Mouse (Mus musculus): Measurements from ENCODE around the gene Dag1. TPM values are rescaled to one million over a fixed set of nuclear protein-coding genes. Genes with fewer than 3 reads are reported as not detected.
"Not testable (repeated sequence)": the region's sequence is repeated elsewhere in the genome, so short reads cannot be mapped to it uniquely, and the experiment has no call there.

Dag1 gene
- polyA plus RNA-seq, 1 experiment = 33.5 TPM

GRCm38 (mm10) chr9:108196920-108197677 lies 66.7 kb downstream of the Dag1 start:
- Histone ChIP-seq H3K4me1 (ENCODE audit: control insufficient read depth, insufficient read depth, low read length) (no peaks in the 10 kb centered on the region), H3K27ac (ENCODE audit: insufficient read depth, low read length) (no peak overlapping the region), H3K4me3 (ENCODE audit: insufficient read depth, low read length) (no peak overlapping the region)
- no peak for TF ChIP-seq CTCF (IDR thresholded peaks at IDR 0.05; ENCODE audit: extremely low read depth, insufficient read depth, low read length)
- no peak for TF ChIP-seq POLR2A (IDR thresholded peaks at IDR 0.05; ENCODE audit: extremely low read depth, insufficient read depth, low read length)

- not testable (repeated sequence) for H3K4me1 ChIP-seq (ENCODE audit: control insufficient read depth, insufficient read depth, low read length); H3K4me3 ChIP-seq (ENCODE audit: insufficient read depth, low read length); H3K27ac ChIP-seq (ENCODE audit: insufficient read depth, low read length)
- 0 out of 2 replicates have a peak, but pooled peaks have one; percentile 3 for TF ChIP-seq CTCF (IDR thresholded peaks at IDR 0.05; ENCODE audit: extremely low read depth, insufficient read depth, low read length)
These were observed 67.5 kb downstream of the Dag1 start for GRCm38 (mm10) chr9:108196222-108196621.

GRCm38 (mm10) chr9:108189787-108190679 lies 73.7 kb downstream of the Dag1 start, which contains the start of gene Bsn:
Gene Bsn (minus strand): TSS chr9:108190384.
- Histone ChIP-seq H3K4me3 (ENCODE audit: insufficient read depth, low read length) (peak within 1 kb of the TSS; percentile 91), H3K4me1 (ENCODE audit: control insufficient read depth, insufficient read depth, low read length) (peaks cover 6% of the 10 kb centered on the region; the same call in 1 of the 2 replicates), H3K27ac (ENCODE audit: insufficient read depth, low read length) (peak within 1 kb of the TSS; percentile 82)
- TF ChIP-seq CTCF (IDR thresholded peaks at IDR 0.05; ENCODE audit: extremely low read depth, insufficient read depth, low read length) (no peak), POLR2A (IDR thresholded peaks at IDR 0.05; ENCODE audit: extremely low read depth, insufficient read depth, low read length) (peak; percentile 75)

GRCm38 (mm10) chr9:108189488-108189786 lies 74.3 kb downstream of the Dag1 start:
- Histone ChIP-seq H3K4me1 (ENCODE audit: control insufficient read depth, insufficient read depth, low read length) (peaks cover 6% of the 10 kb centered on the region; the same call in 1 of the 2 replicates), H3K4me3 (ENCODE audit: insufficient read depth, low read length) (peak overlapping the region; percentile 91), H3K27ac (ENCODE audit: insufficient read depth, low read length) (peak overlapping the region; percentile 82)
- TF ChIP-seq POLR2A (IDR thresholded peaks at IDR 0.05; ENCODE audit: extremely low read depth, insufficient read depth, low read length) = 0 out of 2 replicates have a peak, but pooled peaks have one; percentile 5
- TF ChIP-seq CTCF (IDR thresholded peaks at IDR 0.05; ENCODE audit: extremely low read depth, insufficient read depth, low read length) = no peak

- H3K4me1 ChIP-seq (ENCODE audit: control insufficient read depth, insufficient read depth, low read length) = peaks cover 8% of the 10 kb centered on the region; the same call in 1 of the 2 replicates
- TF ChIP-seq POLR2A (IDR thresholded peaks at IDR 0.05; ENCODE audit: extremely low read depth, insufficient read depth, low read length) = no peak
- no peak for TF ChIP-seq CTCF (IDR thresholded peaks at IDR 0.05; ENCODE audit: extremely low read depth, insufficient read depth, low read length)
- peak overlapping the region; percentile 91 for H3K4me3 ChIP-seq (ENCODE audit: insufficient read depth, low read length)
- H3K27ac ChIP-seq (ENCODE audit: insufficient read depth, low read length) = peak overlapping the region; percentile 82
These were observed 74.7 kb downstream of the Dag1 start for GRCm38 (mm10) chr9:108189023-108189422.

- Histone ChIP-seq H3K4me3 (ENCODE audit: insufficient read depth, low read length) (peak overlapping the region; percentile 91), H3K27ac (ENCODE audit: insufficient read depth, low read length) (peak overlapping the region; percentile 82), H3K4me1 (ENCODE audit: control insufficient read depth, insufficient read depth, low read length) (peaks cover 8% of the 10 kb centered on the region; the same call in 1 of the 2 replicates)
- no peak for TF ChIP-seq CTCF (IDR thresholded peaks at IDR 0.05; ENCODE audit: extremely low read depth, insufficient read depth, low read length)
- TF ChIP-seq POLR2A (IDR thresholded peaks at IDR 0.05; ENCODE audit: extremely low read depth, insufficient read depth, low read length) = no peak
These were observed 75.2 kb downstream of the Dag1 start for GRCm38 (mm10) chr9:108188511-108188910.

- H3K4me1 ChIP-seq (ENCODE audit: control insufficient read depth, insufficient read depth, low read length) = peaks cover 8% of the 10 kb centered on the region; the same call in 1 of the 2 replicates
- H3K27ac ChIP-seq (ENCODE audit: insufficient read depth, low read length) = peak overlapping the region; percentile 82
- peak overlapping the region; percentile 91 for H3K4me3 ChIP-seq (ENCODE audit: insufficient read depth, low read length)
- TF ChIP-seq POLR2A (IDR thresholded peaks at IDR 0.05; ENCODE audit: extremely low read depth, insufficient read depth, low read length) = peak; percentile 76
- no peak for TF ChIP-seq CTCF (IDR thresholded peaks at IDR 0.05; ENCODE audit: extremely low read depth, insufficient read depth, low read length)
These were observed 76.1 kb downstream of the Dag1 start for GRCm38 (mm10) chr9:108187616-108188015.

GRCm38 (mm10) chr9:108185786-108186185 lies 78.0 kb downstream of the Dag1 start:
- TF ChIP-seq POLR2A (IDR thresholded peaks at IDR 0.05; ENCODE audit: extremely low read depth, insufficient read depth, low read length) (0 out of 2 replicates have a peak, but pooled peaks have one; percentile 10), CTCF (IDR thresholded peaks at IDR 0.05; ENCODE audit: extremely low read depth, insufficient read depth, low read length) (no peak)
- peaks cover 13% of the 10 kb centered on the region for H3K4me1 ChIP-seq (ENCODE audit: control insufficient read depth, insufficient read depth, low read length)
- no peak overlapping the region for H3K4me3 ChIP-seq (ENCODE audit: insufficient read depth, low read length)
- H3K27ac ChIP-seq (ENCODE audit: insufficient read depth, low read length) = no peak overlapping the region

GRCm38 (mm10) chr9:108183531-108183994 lies 80.2 kb downstream of the Dag1 start:
- H3K4me3 ChIP-seq (ENCODE audit: insufficient read depth, low read length) = 0 out of 2 replicates have a peak overlapping the region, but pooled peaks have one; percentile 9
- peak overlapping the region; percentile 16; the same call in 1 of the 2 replicates for H3K27ac ChIP-seq (ENCODE audit: insufficient read depth, low read length)
- peaks cover 22% of the 10 kb centered on the region for H3K4me1 ChIP-seq (ENCODE audit: control insufficient read depth, insufficient read depth, low read length)
- TF ChIP-seq CTCF (IDR thresholded peaks at IDR 0.05; ENCODE audit: extremely low read depth, insufficient read depth, low read length) (no peak), POLR2A (IDR thresholded peaks at IDR 0.05; ENCODE audit: extremely low read depth, insufficient read depth, low read length) (no peak)
